Mouse (Mus musculus) pancreas, adult 10 weeks (tissue): Measurements from ENCODE around the gene Prl3d3. TPM values are rescaled to one million over a fixed set of nuclear protein-coding genes. Genes with fewer than 3 reads are reported as not detected.

Experiments
- polyA plus RNA-seq: library from polyadenylated mRNA; stranded (reverse); fragments of 350-450 nt; fragmentation: Illumina TruSeq; extraction: RNeasy Lipid Tissue Mini Kit (QIAGEN cat#74804); gene quantifications from one replicate; pipeline ENCODE4 v1.2.3, GENCODE M21; 2015; ENCODE audit warnings: low read depth, low replicate concordance; ENCODE audit not compliant: insufficient read depth

Prl3d3 gene
- polyA plus RNA-seq, result not detected

GRCm38 (mm10) chr13:27156490-27156889, at the start of gene Prl3d3:
TSS of gene Prl3d3 (plus strand) at chr13:27156790.

GRCm38 (mm10) chr13:27121398-27121797, 35.2 kb upstream of the Prl3d3 start, which contains the start of gene Prl3d2:
TSS of gene Prl3d2 (plus strand) at chr13:27121698.

GRCm38 (mm10) chr13:27196359-27196758, 39.8 kb downstream of the Prl3d3 start, which contains the start of gene Prl3c1:
TSS of gene Prl3c1 (plus strand) at chr13:27196659.

Other genes starting within 250 kb of the Prl3d3 start
- not detected for gene Prl, start 99.2 kb upstream of the Prl3d3 start, polyA plus RNA-seq
- not detected for gene Prl3d1, start 62.6 kb upstream of the Prl3d3 start, polyA plus RNA-seq
- not detected for gene Prl3d2, start 35.1 kb upstream of the Prl3d3 start, polyA plus RNA-seq
- not detected for gene Prl3c1, start 39.9 kb downstream of the Prl3d3 start, polyA plus RNA-seq
- not detected for gene Prl3b1, start 85.1 kb downstream of the Prl3d3 start, polyA plus RNA-seq
- not detected for gene Prl3a1, start 102.6 kb downstream of the Prl3d3 start, polyA plus RNA-seq
- gene Prl6a1, start 155.8 kb downstream of the Prl3d3 start, polyA plus RNA-seq, result not detected
- not detected for gene Prl8a2, start 188.9 kb downstream of the Prl3d3 start, polyA plus RNA-seq
- gene Prl2b1, start 234.1 kb downstream of the Prl3d3 start, polyA plus RNA-seq, result not detected